Mouse (Mus musculus) embryo, embryonic 11 days (tissue): ENCODE results near the gene Gramd2.
A peak's percentile ranks its signal among the peaks of the same experiment; 100 is the strongest.

Experiments used
- DNase-seq: peaks from one replicate; pipeline ENCODE4 v3.0.0-alpha.2; 2015

Gramd2 gene

DNA sequence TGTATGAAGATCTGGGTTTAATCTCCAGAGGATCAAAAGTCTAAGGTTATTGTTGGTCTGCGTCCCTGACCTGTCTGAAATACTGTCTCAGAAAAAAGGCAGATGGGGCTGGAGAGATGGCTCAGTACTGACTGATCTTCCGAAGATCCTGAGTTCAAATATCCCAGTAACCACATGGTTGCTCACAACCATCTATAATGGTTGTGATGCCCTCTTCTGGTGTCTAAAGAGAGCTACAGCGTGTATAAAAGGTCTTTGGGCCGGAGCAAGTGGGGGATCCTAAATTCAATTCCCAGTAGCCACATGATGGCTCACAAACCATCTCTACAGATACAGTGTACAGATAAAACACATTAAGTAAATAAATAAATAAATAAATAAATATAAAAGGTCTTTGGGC lies 10.8 kb upstream of the Gramd2 start:
- no peak for DNase-seq

DNA sequence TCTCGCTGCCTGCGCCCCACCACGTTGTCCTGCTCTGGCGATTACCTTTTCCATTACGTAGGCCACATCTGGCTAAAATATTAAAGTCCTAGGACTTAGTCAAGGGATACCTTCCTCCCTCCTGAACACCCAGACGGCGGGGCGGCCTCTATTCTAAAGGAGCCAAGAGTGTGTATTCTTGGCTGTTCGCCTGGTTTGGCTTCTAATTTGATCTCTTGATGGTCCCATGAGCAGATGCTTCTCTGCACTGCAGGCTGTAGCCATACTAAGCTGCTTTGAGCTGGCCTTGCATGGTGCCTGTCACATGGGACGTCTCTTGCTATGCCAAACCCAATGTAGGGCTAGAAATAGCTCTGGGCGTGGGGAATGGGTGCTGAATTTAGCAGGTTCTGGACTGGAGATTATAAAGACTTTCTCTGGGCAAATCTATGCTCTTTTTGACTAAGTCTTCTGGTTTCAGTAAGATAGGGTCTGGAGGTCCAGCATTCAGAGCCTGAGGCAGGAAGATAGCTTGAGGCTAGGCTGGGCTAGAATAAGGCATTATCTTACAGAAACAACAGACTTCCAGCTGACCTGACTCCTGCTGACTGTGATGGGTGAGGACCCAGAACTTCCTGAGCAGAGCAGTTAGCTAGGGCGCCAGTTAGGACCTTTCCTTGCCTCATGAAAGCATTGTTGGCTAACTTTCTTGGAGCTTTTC lies 7.6 kb upstream of the Gramd2 start:
- no peak for DNase-seq

DNA sequence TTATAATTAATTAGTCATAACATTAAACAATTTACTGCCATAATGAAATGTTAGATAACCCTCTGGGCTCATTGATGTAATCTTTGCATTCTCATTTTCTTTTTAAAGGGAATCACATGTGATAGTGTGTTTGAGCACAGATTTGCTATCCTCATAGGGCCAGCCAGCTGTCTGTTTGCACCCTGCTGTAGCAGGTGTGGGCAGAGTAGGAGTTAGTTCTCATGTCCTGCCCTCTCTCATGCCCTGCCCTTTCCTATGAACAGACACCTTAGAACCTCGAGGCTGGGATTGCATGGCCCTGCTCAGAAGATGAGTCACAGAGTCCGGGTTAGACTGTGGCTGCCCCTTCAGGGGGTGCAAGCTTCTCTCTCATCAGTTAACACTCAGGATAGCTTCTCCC lies 6.5 kb upstream of the Gramd2 start:
- no peak for DNase-seq

DNA sequence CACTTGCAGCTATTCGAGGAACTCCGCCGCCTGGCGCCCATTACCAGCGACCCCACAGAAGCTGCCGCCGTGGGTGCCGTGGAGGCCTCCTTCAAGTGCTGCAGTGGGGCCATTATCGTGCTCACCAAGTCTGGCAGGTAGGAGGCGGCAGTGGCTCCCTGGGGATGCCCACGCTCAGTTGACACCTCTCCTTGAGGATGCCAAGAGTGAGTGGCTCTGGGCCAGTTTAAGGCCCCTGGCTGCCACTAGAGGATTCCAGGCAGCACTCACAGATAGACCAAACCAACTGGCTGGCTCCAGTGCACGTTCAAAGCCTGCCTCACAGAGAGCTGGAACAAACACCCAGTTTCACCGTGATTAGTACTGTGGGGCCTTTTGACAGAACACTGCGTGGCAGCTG lies 4.3 kb upstream of the Gramd2 start:
- no peak for DNase-seq

DNA sequence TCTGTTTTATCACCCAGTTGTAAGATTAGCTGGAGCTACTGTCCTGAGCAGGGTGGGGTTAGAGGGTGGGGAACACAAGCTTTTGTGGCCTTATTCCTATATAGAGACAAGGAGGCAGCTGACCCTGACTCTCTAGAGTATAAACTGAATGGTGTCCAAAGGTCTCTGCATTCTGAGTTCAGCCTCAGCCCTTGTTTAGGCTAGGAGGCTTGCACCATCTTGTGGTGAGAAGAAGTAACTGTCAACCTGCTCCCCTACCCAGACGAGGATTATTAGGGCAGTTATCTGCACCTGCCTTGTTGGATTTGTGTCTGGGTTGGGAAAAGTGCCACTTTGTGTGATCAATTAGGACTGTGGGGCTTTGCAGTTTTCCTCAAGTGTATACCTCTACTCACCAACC lies 1.6 kb upstream of the Gramd2 start:
- DNase-seq, result no peak

DNA sequence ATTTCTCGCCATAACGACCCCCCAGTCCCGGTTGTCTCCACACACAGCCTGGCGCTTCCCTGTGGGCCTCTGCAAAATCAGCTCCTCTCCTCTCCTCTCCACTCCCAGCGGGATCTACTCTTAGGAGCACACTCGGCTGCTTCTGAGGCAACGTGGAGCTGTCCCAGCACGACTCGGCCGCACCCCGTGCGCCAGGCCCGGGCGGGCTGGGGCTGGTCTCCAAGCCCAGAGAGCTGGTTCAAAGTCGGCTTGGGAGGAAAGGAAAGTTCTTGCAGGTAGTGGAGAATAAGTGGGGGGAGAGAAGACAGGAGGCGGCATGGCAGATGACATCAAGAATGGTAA lies 561 bp downstream of the Gramd2 start:
- no peak for DNase-seq

DNA sequence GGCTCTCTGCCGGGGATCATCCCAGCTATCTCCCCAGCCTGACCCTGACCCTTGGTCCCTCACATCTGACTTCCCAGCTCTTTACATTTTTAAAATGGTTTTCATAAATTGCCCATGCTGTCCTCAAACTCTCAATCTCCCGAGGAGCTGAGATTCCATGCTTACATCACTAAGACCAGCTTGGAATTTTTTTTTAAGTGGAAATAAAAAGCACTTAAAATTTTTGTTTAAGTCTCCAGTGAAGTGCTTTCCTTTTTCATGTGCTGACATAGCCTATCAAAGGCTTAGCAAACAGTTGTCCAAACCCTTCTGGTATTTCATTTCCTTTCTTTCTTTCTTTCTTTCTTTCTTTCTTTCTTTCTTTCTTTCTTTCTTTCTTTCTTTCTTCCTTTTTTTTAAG lies 4.1 kb downstream of the Gramd2 start:
- no peak for DNase-seq

DNA sequence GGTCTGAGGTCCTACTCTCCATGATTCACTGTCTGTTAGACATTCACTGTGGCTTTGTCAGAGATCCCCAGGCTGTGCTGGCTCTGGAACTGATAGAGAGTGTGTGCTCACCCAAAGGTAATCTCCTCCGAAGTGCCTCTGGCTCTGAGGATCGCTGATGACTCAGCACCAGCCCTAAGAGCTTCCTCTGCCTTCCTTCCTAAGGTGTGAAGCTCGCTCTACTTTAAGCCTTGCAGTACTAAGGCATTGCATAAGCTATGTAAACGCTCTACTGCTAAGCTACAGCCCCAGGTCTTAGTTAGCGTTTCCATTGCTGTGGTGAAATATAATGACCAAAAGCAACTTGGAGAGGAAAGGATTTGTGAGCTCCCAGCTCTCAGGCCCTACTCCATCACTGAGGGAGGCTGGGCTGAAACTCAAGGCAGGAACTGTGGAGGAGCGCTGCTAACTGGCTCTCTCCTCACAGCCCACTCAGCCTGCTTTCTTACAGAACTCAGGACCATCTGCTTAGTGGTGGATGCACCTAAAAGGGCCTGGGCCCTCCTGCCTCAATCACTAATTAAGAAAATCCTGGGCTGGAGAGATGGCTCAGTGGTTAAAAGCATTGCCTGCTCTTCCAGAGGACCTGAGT lies 7.6 kb downstream of the Gramd2 start:
- DNase-seq, result no peak

DNA sequence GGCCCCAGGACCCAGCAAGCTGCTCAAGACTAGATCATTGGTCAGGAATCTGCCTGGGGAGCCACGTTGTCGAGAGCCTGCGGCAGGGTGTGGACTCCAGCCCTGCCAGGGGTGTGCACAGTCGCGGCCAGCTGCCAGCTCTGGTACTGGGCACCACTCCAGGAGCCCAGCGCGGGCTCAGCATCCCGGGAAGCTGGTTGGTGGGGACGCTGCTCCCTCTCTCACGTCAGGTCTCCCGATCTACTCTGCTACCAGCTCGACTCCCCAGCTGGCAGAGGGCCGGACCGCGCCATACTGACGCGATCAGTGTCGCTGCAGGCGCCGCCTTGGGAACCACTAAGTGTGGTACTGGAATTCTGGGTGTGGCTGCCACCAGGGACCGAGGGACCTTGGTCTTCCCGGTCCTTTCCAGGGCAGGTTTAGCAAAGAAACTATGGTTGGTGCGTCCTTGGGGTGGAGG lies 11.7 kb downstream of the Gramd2 start:
- DNase-seq, result peak; percentile 50

DNA sequence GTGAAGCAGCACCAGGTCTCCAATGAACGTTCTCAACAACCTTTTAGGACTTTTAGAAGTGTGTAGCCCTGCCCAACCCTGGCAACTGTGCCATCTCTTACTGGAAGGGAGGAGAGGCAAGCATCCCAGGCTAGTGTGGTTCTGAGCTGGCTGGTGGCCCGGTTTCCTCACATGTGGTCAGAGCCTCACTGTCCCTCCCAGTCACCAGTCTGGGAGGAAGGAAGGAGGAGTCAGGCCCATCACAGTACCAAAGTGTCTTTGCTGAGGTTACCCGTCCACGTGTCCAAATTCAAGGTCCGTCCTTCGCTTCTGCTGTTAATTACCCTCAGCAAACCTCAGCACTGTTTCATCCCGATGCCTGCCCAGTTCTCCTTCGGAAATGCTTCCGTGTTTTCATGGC lies 12.2 kb downstream of the Gramd2 start:
- DNase-seq, result no peak

DNA sequence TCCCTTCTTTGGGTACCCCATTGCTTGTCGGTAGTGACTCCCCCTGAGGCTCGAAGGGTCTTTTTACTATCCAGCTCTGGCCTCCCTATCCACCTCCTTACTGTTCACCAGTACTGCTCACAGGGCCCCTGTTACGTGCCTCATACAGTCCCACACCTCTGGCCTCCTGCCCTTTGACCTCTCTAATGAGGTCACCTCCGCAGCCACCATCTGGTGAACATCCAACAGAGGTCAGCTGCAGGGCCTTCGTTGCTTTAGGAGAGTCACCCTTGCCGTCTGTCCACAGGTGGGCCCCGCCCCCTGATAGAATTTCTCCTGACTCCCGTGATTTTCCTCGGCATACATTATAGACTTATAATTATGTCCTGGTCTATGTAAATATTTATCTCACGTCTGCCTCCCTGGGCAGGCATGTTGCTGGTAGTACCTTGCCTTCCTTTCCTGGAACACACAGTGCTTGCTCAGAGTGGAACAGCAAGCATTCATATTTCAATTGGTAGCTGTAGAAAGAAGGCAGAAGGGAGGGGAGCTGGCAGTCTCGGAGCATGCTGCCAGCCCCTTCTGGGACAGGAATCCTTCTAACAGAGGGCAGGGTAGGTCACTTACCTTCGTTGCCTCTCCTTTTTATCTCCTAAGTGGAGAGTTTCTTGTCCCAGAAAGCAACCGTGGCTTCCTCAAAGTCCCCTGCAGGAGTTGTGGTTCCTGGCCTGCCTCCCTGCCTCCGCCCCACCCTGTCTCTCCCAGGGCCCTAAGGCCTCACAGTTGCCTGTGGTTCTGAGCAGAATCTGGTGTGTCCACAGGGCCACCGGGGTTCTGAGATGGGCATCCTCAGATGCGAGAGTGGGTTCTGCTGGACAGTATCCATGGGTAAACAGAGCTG lies 14.9 kb downstream of the Gramd2 start:
- DNase-seq, result peak; percentile 45

DNA sequence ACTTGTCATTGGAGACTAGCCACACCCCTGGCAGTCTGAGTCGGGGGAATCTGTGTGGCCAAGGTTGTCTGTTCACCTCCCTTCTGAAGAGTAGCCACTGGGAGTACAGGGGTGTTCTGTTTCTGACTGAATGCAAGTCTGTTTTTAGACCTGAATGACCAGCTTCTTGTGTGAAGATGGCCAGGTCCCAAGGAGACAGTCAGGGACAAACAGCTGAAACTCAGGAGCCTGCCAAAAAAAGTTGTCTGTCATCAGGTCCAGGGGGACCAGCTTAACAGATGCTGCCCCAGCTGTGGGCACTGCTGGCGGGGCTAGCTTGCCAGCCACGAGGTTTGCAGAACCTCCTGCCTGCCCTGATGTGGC lies 15.5 kb downstream of the Gramd2 start:
- DNase-seq, result no peak

DNA sequence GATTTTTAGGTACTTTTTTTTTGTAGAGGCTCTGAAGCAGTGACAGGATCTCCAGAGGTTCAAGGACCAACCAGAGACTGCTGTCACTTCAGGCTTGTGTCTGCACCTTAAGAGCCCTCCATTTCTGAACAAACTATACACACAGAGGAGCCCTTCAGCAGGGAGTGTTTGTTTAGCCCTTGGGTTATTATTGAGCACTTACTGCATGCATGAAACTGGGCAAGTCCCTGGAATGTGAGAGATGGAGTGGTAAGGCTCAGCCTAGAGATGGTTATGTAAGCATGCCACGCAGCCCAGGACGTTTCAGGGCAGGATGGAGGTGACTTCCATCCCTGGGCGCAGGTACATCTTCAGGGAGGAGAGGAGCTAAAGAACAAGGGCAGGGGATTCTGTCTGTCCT lies 16.4 kb downstream of the Gramd2 start:
- no peak for DNase-seq

DNA sequence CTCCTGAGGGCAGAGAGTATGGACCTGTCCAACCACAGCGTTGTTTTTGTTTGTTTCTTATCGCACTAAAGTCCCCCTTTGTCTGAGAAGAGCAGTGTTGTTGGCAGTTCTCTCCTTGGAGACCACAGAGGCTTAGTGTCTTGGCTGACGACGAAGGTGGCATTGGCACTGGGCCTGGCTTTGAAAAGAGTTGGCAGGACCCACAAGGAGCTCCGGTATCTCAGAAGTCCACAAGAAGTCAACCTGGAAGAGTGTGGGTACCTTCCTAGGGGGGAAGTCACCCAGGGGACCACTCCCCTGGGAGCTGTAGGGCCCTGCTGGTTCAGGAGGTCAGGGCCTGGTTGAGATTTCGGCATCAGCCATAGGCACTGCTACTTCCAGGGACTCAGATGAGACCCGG lies 21.1 kb downstream of the Gramd2 start:
- DNase-seq, result no peak

DNA sequence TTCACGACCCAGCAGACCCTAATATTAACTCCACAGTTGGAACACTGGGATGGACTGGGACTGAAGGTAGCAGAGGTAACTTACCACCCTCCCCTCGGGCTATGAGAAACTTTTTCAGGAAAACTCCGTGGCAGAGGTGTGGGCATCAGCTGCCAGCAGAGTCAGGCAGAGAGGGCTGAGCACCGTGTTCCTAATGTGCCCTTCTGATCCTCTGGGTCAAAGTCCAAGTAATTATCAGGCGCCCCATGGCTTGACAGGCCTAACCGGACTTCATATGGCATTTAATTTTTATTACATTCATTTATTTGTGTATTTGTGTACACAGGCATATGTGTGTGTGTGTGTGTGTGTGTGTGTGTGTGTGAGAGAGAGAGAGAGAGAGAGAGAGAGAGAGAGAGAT lies 23.2 kb downstream of the Gramd2 start:
- DNase-seq, result no peak

DNA sequence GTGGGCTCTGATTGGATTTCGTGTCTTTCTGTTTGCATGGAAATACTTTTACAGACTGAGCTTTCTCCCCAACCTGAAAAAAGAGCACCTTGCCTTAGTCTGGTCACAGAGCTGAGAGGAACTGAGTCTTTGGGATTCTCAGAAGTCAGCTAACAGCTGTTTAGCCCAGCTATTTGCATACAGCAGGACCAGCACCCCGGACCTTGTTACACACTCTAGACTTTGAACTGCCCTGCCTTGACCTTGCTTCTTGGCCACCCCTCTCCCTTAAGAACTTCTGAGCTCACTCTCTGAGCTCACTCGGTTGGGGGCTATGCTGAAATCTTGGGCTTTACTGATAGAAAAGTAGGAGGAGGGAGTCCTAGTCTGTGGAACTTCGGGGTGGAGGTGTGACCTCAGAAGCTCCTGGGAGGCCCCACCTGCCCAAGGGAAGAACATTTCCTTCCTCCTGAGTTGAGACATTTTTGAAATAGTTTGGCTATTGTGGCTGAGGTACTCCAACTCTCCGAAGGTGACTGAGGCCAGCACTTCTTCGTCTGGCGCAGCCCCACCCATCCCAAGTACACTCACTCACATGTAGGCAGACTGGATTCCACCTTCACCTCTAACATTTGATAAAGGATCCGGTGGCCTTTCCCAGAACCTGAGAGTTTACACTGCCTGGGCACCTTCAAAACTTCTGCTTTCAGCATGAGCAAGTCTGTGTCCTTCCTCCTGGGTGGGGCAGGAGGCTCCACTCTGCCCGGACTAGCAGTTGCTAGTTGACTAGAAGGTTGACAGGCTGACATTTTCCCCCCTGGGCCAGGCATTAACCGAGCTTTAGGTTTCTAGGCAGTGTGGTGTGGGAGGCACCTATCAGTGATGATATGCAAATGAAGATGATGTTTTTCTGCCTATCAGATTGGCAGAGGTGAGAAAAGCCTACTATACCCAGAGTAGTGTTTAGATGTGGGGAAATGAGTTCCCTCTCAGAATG lies 27.2 kb downstream of the Gramd2 start:
- no peak for DNase-seq

DNA sequence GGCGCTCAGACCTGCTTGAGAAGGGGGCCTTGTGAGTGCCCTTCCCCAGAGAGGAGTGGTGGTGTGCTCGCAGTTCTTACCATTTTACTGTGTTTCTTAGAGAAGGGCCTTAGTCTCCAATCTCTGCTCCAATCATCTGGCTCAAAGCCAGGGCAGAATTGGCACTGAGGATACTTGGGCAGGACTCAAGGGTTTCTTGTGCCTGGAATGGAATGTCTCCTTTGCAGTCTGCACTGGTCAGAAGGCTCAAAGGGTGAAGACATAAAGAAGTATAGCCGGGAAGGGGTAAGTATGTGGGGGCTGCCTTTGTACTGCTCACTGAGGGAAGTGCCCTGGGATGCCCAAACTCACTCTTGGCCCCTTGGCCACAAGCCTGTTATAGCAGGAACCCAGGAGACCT lies 29.3 kb downstream of the Gramd2 start:
- DNase-seq, result no peak

DNA sequence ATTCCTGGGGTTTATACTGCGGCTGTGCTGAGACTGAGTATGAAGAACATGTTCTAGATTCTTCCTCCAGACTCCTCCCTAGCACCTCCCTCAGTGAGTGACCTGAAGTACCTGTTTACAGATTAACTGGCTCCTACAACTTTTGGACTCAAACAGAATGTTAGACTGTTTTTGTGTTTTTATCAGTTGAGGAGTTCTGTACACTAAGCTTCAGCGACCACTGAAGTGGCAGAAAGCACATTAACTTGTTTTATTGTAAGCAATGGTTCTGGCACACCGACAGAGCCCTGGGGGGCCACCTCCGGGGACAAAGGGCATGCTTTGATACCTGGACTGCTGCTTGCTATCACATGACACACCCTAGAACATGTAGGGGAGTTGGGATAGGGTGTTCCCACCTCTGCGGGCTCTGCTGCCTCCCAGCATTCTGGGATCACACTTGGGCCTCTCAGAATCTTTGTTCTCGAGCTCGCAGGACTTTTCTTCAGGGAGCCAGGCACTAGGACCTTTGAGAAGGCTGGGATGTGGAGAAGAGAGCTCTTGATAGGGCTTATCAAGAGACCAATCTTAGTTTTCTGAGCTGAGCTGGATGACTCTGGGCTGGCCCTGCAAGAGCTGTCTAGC lies 36.4 kb downstream of the Gramd2 start:
- no peak for DNase-seq

DNA sequence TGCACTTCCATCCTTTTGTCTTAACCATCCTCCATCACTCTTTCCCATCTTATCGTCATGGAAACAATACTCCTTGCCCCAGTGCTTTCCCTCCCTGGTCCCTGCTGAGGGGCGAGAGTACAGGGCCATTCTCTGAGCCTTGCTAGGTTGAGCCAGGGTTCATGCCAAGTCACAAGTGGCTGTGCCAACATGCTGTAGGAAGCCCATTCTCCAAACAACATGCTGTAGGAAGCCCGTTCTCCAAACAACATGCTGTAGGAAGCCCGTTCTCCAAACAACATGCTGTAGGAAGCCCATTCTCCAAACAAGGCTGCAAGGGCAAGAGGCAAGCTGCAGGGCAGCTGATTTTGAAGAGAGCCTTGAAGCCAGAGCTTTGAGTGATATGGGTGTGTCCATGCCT lies 38.3 kb downstream of the Gramd2 start:
- DNase-seq, result no peak

DNA sequence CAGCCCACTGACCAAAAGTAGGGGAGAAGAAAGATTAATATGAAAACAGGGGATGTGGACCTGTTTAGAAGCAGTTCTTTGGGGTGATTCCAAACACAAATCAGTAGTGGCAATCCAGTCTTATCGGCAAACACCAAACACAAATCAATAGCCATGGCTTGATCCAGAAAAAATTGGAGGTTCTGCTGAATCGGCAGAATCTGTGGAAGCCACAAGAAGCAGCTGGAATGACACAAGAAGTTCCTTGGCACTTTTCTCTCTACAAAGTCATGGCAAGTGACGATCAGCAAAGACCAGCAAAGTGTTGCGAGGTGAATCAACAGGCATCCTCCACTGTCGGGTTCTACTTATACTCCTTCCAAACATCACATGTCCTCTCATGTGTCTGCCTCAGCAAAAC lies 41.2 kb downstream of the Gramd2 start:
- DNase-seq, result no peak

DNA sequence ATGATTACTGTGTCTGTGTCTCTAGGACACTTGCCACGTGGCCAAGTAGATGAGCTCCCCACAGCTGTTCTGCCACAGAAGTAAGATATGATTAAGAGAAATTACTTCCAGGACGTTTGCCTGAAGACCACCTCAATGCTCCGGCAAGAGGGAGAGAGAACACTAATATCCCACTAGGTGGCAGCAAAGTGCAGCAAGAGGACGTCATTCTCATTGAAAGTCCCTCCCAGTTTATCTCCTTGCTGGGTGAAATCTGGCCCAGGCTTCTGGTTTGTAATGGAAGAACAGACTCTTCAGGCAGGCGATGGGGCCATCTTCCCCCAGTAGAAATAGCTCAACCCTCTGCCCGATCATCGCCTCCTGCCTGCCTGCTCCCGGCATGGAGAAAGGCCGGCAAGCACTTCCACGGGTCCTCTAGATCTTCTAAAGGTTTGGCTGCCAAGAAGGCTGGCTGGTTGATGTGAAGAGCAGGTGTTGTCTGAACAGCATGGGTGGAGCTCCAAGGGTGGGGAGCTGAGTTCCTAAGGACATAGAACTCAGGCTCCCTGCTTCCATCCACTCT lies 43.2 kb downstream of the Gramd2 start:
- DNase-seq, result peak; percentile 90

DNA sequence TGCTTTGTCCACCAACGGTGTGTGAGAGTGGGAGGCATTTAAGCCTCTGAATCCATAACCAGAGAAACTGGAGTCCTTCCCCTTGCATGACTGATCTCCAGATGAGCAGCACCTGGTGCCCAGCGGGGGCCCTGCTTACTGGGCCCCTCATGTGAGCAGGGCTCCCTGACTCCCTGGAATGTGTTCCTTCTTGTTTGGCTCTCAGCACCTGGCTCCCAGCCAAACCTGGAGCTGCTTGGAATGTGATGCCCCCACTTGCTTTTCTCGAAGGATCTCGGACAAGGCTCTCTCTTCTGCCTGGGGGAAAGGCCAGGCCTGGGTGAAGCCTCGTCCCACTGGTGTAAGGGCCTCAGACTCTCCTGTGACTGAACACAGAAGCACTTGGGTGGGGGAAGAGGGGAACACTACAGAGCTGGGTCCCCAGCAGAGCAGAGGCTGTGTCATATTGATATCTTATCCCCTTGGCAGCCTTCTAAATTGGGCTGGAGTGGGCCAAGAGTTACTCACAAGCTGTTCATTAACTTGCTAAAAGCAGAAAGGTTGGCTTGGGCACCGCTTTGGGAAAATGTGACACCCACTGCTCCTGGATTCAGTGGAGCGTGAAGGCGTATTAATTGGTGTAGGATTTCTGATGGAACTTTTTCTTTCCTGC lies 44.0 kb downstream of the Gramd2 start:
- peak; percentile 14 for DNase-seq
